Mouse (Mus musculus) neural tube, embryonic 15.5 days (tissue): ENCODE data around the gene Hist1h2bg. TPM values are rescaled to one million over a fixed set of nuclear protein-coding genes. Genes with fewer than 3 reads are reported as not detected.
"Not testable (repeated sequence)": the region's sequence is repeated elsewhere in the genome, so short reads cannot be mapped to it uniquely, and the experiment has no call there.

Experiments
- ATAC-seq: fragments of 200-750 bp; cut with Nextera tagmentation; 2 replicates; pipeline ENCODE4 v1.8.0; 2017; ENCODE audit warnings: mild to moderate bottlenecking, moderate TSS enrichment, moderate library complexity; ENCODE audit not compliant: low FRiP score
- H3K27ac ChIP-seq: fragments of 300-500 bp; sonication (generic); replicated peaks from 2 replicates; pipeline ENCODE4 v1.5.1; 2015; ENCODE audit warnings: mild to moderate bottlenecking, inconsistent platforms
- H3K27me3 ChIP-seq: fragments of 300-500 bp; sonication (generic); replicated peaks from 2 replicates; pipeline ENCODE4 v1.6.1; 2015; ENCODE audit warnings: inconsistent platforms
- H3K36me3 ChIP-seq: fragments of 300-500 bp; sonication (generic); 2 replicates; pipeline ENCODE4 v1.6.1; 2015; ENCODE audit warnings: inconsistent platforms
- H3K4me1 ChIP-seq: fragments of 300-500 bp; sonication (generic); 2 replicates; pipeline ENCODE4 v1.6.1; 2015; ENCODE audit warnings: inconsistent platforms
- H3K4me2 ChIP-seq: fragments of 300-500 bp; sonication (generic); 2 replicates; pipeline ENCODE4 v1.6.1; 2015; ENCODE audit warnings: inconsistent platforms, mild to moderate bottlenecking, moderate library complexity
- H3K4me3 ChIP-seq: fragments of 300-500 bp; sonication (generic); replicated peaks from 2 replicates; pipeline ENCODE4 v1.5.1; 2015; ENCODE audit warnings: mild to moderate bottlenecking, inconsistent platforms
- H3K9ac ChIP-seq: fragments of 300-500 bp; sonication (generic); replicated peaks from 2 replicates; pipeline ENCODE4 v1.6.1; 2015; ENCODE audit warnings: mild to moderate bottlenecking, inconsistent platforms
- H3K9me3 ChIP-seq: fragments of 300-500 bp; sonication (generic); replicated peaks from 2 replicates; pipeline ENCODE4 v1.6.1; 2016; ENCODE audit warnings: inconsistent platforms
- WGBS: fragments of 180-500 bp; shearing (Covaris S2); methylation state at CpG from one replicate; pipeline ENCODE4 v1.1.7; 2015; ENCODE audit warnings: mixed read lengths; 5-methylcytosine and 5-hydroxymethylcytosine counted together
- polyA plus RNA-seq: library from polyadenylated mRNA; unstranded; fragments of >200 nt; fragmentation: Nextera tagmentation; extraction: Ambion mirVana; gene quantifications from 2 replicates; pipeline ENCODE4 v1.2.1, GENCODE M21; 2015

The Hist1h2bg gene
- polyA plus RNA-seq, 1 experiment from 2014 or later = 2.2 TPM

GRCm38 (mm10) chr13:23581408-23582218 lies 10.4 kb downstream of the Hist1h2bg start, which contains the start of gene Hist1h4d:
Hist1h4d (plus strand) TSS chr13:23581598.
- peak; percentile 91 for ATAC-seq
- Histone ChIP-seq H3K4me2 (peak within 1 kb of the TSS; percentile 73), H3K36me3 (no peaks in the 10 kb centered on the region), H3K9me3 (no peaks in the 10 kb centered on the region), H3K9ac (peak within 1 kb of the TSS; percentile 49), H3K27me3 (no peaks in the 10 kb centered on the region), H3K4me3 (peak within 1 kb of the TSS; percentile 50), H3K27ac (peak within 1 kb of the TSS; percentile 81), H3K4me1 (peaks cover 33% of the 10 kb centered on the region)
- WGBS = under 1% methylated on average over 43 of the region's 43 CpGs

GRCm38 (mm10) chr13:23582219-23583056 lies 11.2 kb downstream of the Hist1h2bg start:
- WGBS = 6% methylated on average over 6 of the region's 6 CpGs
- Histone ChIP-seq H3K4me3 (peak overlapping the region; percentile 50), H3K27me3 (no peaks in the 10 kb centered on the region), H3K36me3 (no peaks in the 10 kb centered on the region), H3K9ac (peak overlapping the region; percentile 49), H3K4me1 (peaks cover 31% of the 10 kb centered on the region), H3K4me2 (peak overlapping the region; percentile 73), H3K27ac (peak overlapping the region; percentile 81), H3K9me3 (no peaks in the 10 kb centered on the region)
- ATAC-seq = no peak

- Histone ChIP-seq H3K27ac (no peak overlapping the region), H3K36me3 (no peaks in the 10 kb centered on the region), H3K9me3 (no peaks in the 10 kb centered on the region), H3K4me3 (no peak overlapping the region), H3K4me1 (peaks cover 31% of the 10 kb centered on the region), H3K4me2 (no peak overlapping the region), H3K27me3 (no peaks in the 10 kb centered on the region), H3K9ac (no peak overlapping the region)
- ATAC-seq = no peak
Observed at GRCm38 (mm10) chr13:23583387-23584068, 12.3 kb downstream of the Hist1h2bg start.

GRCm38 (mm10) chr13:23584331-23584730 lies 13.1 kb downstream of the Hist1h2bg start:
- peak overlapping the region; percentile 61 for H3K9ac ChIP-seq
- H3K4me1 ChIP-seq = peaks cover 31% of the 10 kb centered on the region
- H3K4me3 ChIP-seq = peak overlapping the region; percentile 47
- no peaks in the 10 kb centered on the region for H3K27me3 ChIP-seq
- H3K36me3 ChIP-seq = no peaks in the 10 kb centered on the region
- no peak for ATAC-seq
- H3K9me3 ChIP-seq = no peaks in the 10 kb centered on the region
- peak overlapping the region; percentile 87 for H3K4me2 ChIP-seq
- peak overlapping the region; percentile 90 for H3K27ac ChIP-seq

- peak overlapping the region; percentile 87 for H3K4me2 ChIP-seq
- peak overlapping the region; percentile 90 for H3K27ac ChIP-seq
- no peaks in the 10 kb centered on the region for H3K36me3 ChIP-seq
- H3K4me3 ChIP-seq = peak overlapping the region; percentile 47
- WGBS = under 1% methylated on average over 21 of the region's 21 CpGs
- peak overlapping the region; percentile 61 for H3K9ac ChIP-seq
- no peaks in the 10 kb centered on the region for H3K9me3 ChIP-seq
- no peaks in the 10 kb centered on the region for H3K27me3 ChIP-seq
- peaks cover 31% of the 10 kb centered on the region for H3K4me1 ChIP-seq
- ATAC-seq = peak; percentile 23; the same call in 1 of the 2 replicates
Observed at GRCm38 (mm10) chr13:23585029-23585441, 13.8 kb downstream of the Hist1h2bg start.

GRCm38 (mm10) chr13:23585442-23586098 lies 14.4 kb downstream of the Hist1h2bg start:
- ATAC-seq = peak; percentile 92
- under 1% methylated on average over 26 of the region's 36 CpGs for WGBS
- not testable (repeated sequence) for H3K27me3 ChIP-seq

GRCm38 (mm10) chr13:23586099-23586939 lies 15.1 kb downstream of the Hist1h2bg start:
- whole genome bisulfite sequencing = under 1% methylated on average over 22 of the region's 22 CpGs
- Histone ChIP-seq H3K36me3 (no peaks in the 10 kb centered on the region), H3K27me3 (no peaks in the 10 kb centered on the region), H3K9ac (peak overlapping the region; percentile 21), H3K4me1 (peaks cover 31% of the 10 kb centered on the region), H3K4me2 (peak overlapping the region; percentile 87), H3K9me3 (no peaks in the 10 kb centered on the region), H3K27ac (peak overlapping the region; percentile 90), H3K4me3 (peak overlapping the region; percentile 31)
- ATAC-seq = no peak

More at GRCm38 (mm10) chr13:23585442-23586098, 14.4 kb downstream of the Hist1h2bg start:
- Histone ChIP-seq H3K9ac (peak overlapping the region; percentile 61), H3K4me1 (peaks cover 31% of the 10 kb centered on the region), H3K27ac (peak overlapping the region; percentile 90), H3K4me2 (peak overlapping the region; percentile 87), H3K4me3 (peak overlapping the region; percentile 47)
- H3K9me3 ChIP-seq, H3K36me3 ChIP-seq: not testable (repeated sequence)

- H3K9me3 ChIP-seq = no peaks in the 10 kb centered on the region
- no peaks in the 10 kb centered on the region for H3K36me3 ChIP-seq
- no peaks in the 10 kb centered on the region for H3K27me3 ChIP-seq
- peak overlapping the region; percentile 87 for H3K4me2 ChIP-seq
- peak overlapping the region; percentile 31 for H3K4me3 ChIP-seq
- peak overlapping the region; percentile 21; the same call in 1 of the 2 replicates for H3K9ac ChIP-seq
- peaks cover 28% of the 10 kb centered on the region for H3K4me1 ChIP-seq
- peak overlapping the region; percentile 74 for H3K27ac ChIP-seq
- no peak for ATAC-seq
- 3% methylated on average over 1 of the region's 1 CpGs for WGBS
Observed at GRCm38 (mm10) chr13:23586940-23587225, 15.7 kb downstream of the Hist1h2bg start.

GRCm38 (mm10) chr13:23591206-23591605 lies 20.0 kb downstream of the Hist1h2bg start:
- WGBS = 97% methylated on average over 7 of the region's 7 CpGs
- Histone ChIP-seq H3K27ac (no peak overlapping the region), H3K27me3 (no peaks in the 10 kb centered on the region), H3K9me3 (no peaks in the 10 kb centered on the region), H3K9ac (no peak overlapping the region), H3K4me2 (no peak overlapping the region), H3K4me3 (no peak overlapping the region), H3K36me3 (no peaks in the 10 kb centered on the region), H3K4me1 (peaks cover 7% of the 10 kb centered on the region)
- no peak for ATAC-seq

GRCm38 (mm10) chr13:23591886-23592285 lies 20.7 kb downstream of the Hist1h2bg start:
- H3K4me2 ChIP-seq, H3K9me3 ChIP-seq, H3K36me3 ChIP-seq, H3K27ac ChIP-seq, H3K9ac ChIP-seq, ATAC-seq, H3K4me3 ChIP-seq, H3K4me1 ChIP-seq, H3K27me3 ChIP-seq: not testable (repeated sequence)
- WGBS = 85% methylated on average over 7 of the region's 7 CpGs
